Mouse (Mus musculus) erythroblast, embryonic 14.5 days (primary cell): Measurements from ENCODE around the gene Naa20.

Experiments used
- GATA1 ChIP-seq: IDR thresholded peaks from 2 replicates; pipeline ENCODE4 v1.6.1; 2012; ENCODE audit warnings: low read length, inconsistent platforms, mixed read lengths
- TAL1 ChIP-seq: IDR thresholded peaks from 3 replicates; pipeline ENCODE4 v1.6.1; 2012; ENCODE audit warnings: low read length, inconsistent platforms, mixed read lengths

- TF ChIP-seq GATA1 (no peak), TAL1 (no peak)
Measured at GRCm38 (mm10) chr2:145888766-145889480, 13.0 kb upstream of the Naa20 start.
